Mouse (Mus musculus) embryonic facial prominence, embryonic 10.5 days (tissue): ENCODE measurements around the gene Shisa6. TPM values are rescaled to one million over a fixed set of nuclear protein-coding genes. Genes with fewer than 3 reads are reported as not detected.
A peak's percentile ranks its signal among the peaks of the same experiment; 100 is the strongest.

ENCODE experiments used
- DNase-seq: peaks from one replicate; pipeline ENCODE4 v3.0.0-alpha.2; 2017; ENCODE audit warnings: low spot score
- H3K27ac ChIP-seq: fragments of 300-500 bp; sonication (generic); replicated peaks from 2 replicates; pipeline ENCODE4 v1.5.1; 2016; ENCODE audit warnings: mild to moderate bottlenecking
- H3K27me3 ChIP-seq: fragments of 300-500 bp; sonication (generic); replicated peaks from 2 replicates; pipeline ENCODE4 v1.6.1; 2016; ENCODE audit warnings: low read depth, mild to moderate bottlenecking; ENCODE audit not compliant: poor library complexity, severe bottlenecking
- H3K36me3 ChIP-seq: fragments of 300-500 bp; sonication (generic); replicated peaks from 2 replicates; pipeline ENCODE4 v1.6.1; 2016; ENCODE audit warnings: mild to moderate bottlenecking, moderate library complexity
- H3K4me1 ChIP-seq: fragments of 300-500 bp; sonication (generic); 2 replicates; pipeline ENCODE4 v1.6.1; 2016
- H3K4me3 ChIP-seq: fragments of 300-500 bp; sonication (generic); 2 replicates; pipeline ENCODE4 v1.5.1; 2016; ENCODE audit warnings: mild to moderate bottlenecking, moderate library complexity
- H3K9me3 ChIP-seq: fragments of 300-500 bp; sonication (generic); 2 replicates; pipeline ENCODE4 v1.6.1; 2016; ENCODE audit warnings: mild to moderate bottlenecking
- WGBS: fragments of 180-500 bp; shearing (Covaris S2); methylation state at CpG from one replicate; pipeline ENCODE4 v1.1.7; 2016; 5-methylcytosine and 5-hydroxymethylcytosine counted together
- polyA plus RNA-seq: library from polyadenylated mRNA; unstranded; fragments of >200 nt; fragmentation: Nextera tagmentation; extraction: Ambion mirVana; gene quantifications from 2 replicates; pipeline ENCODE4 v1.2.1, GENCODE M21; 2016

Shisa6 gene
- polyA plus RNA-seq, 1 experiment from 2014 or later: 0.22 TPM

- H3K36me3 ChIP-seq: no peaks in the 10 kb centered on the region
- H3K27ac ChIP-seq: peak overlapping the region; percentile 65
- peak; percentile 63 for DNase-seq
- peak overlapping the region; percentile 68 for H3K4me3 ChIP-seq
- H3K9me3 ChIP-seq: no peaks in the 10 kb centered on the region
- peaks cover 97% of the 10 kb centered on the region for H3K27me3 ChIP-seq
- peaks cover 22% of the 10 kb centered on the region for H3K4me1 ChIP-seq
- 2% methylated on average over 126 of the region's 126 CpGs for WGBS
Observed at GRCm38 (mm10) chr11:66526046-66526980, 549 bp upstream of the Shisa6 start.

- 45% methylated on average over 4 of the region's 4 CpGs for WGBS
- no peak for DNase-seq
- Histone ChIP-seq H3K4me3 (no peak overlapping the region; the same call in 1 of the 2 replicates), H3K4me1 (peaks cover 22% of the 10 kb centered on the region), H3K27me3 (peaks cover 78% of the 10 kb centered on the region), H3K27ac (no peak overlapping the region), H3K9me3 (no peaks in the 10 kb centered on the region), H3K36me3 (no peaks in the 10 kb centered on the region)
Observed at GRCm38 (mm10) chr11:66524251-66524650, 1.5 kb downstream of the Shisa6 start.

GRCm38 (mm10) chr11:66522376-66522775 is 3.4 kb downstream of the Shisa6 start:
- H3K4me1 ChIP-seq: peaks cover 22% of the 10 kb centered on the region
- no peak for DNase-seq
- H3K9me3 ChIP-seq: no peaks in the 10 kb centered on the region
- H3K4me3 ChIP-seq: no peak overlapping the region
- H3K36me3 ChIP-seq: no peaks in the 10 kb centered on the region
- H3K27ac ChIP-seq: no peak overlapping the region
- H3K27me3 ChIP-seq: peaks cover 60% of the 10 kb centered on the region
- 77% methylated on average over 4 of the region's 4 CpGs for WGBS

GRCm38 (mm10) chr11:66519386-66519785 is 6.4 kb downstream of the Shisa6 start:
- Histone ChIP-seq H3K36me3 (no peaks in the 10 kb centered on the region), H3K27ac (no peak overlapping the region), H3K4me3 (no peak overlapping the region), H3K9me3 (no peaks in the 10 kb centered on the region), H3K4me1 (no peaks in the 10 kb centered on the region), H3K27me3 (peaks cover 30% of the 10 kb centered on the region)
- DNase-seq: no peak
- WGBS: 88% methylated on average over 6 of the region's 6 CpGs

- 87% methylated on average over 5 of the region's 5 CpGs for WGBS
- DNase-seq: no peak
- no peaks in the 10 kb centered on the region for H3K27me3 ChIP-seq
- H3K4me3 ChIP-seq: no peak overlapping the region
- H3K9me3 ChIP-seq: no peaks in the 10 kb centered on the region
- no peaks in the 10 kb centered on the region for H3K4me1 ChIP-seq
- H3K27ac ChIP-seq: no peak overlapping the region
- no peaks in the 10 kb centered on the region for H3K36me3 ChIP-seq
Observed at GRCm38 (mm10) chr11:66514346-66514745, 11.4 kb downstream of the Shisa6 start.

GRCm38 (mm10) chr11:66500951-66501350 is 24.8 kb downstream of the Shisa6 start:
- DNase-seq: no peak
- Histone ChIP-seq H3K4me3 (no peak overlapping the region), H3K27ac (no peak overlapping the region), H3K36me3 (no peaks in the 10 kb centered on the region), H3K4me1 (0 out of 2 replicates have a peak, but pooled peaks cover 5% of the 10 kb centered on the region), H3K9me3 (no peaks in the 10 kb centered on the region), H3K27me3 (no peaks in the 10 kb centered on the region)
- WGBS: 60% methylated on average over 2 of the region's 2 CpGs

GRCm38 (mm10) chr11:66498857-66499445 is 26.8 kb downstream of the Shisa6 start:
- Histone ChIP-seq H3K27ac (no peak overlapping the region), H3K9me3 (no peaks in the 10 kb centered on the region), H3K4me1 (0 out of 2 replicates have a peak, but pooled peaks cover 5% of the 10 kb centered on the region), H3K36me3 (no peaks in the 10 kb centered on the region), H3K4me3 (no peak overlapping the region), H3K27me3 (no peaks in the 10 kb centered on the region)
- WGBS: 82% methylated on average over 9 of the region's 9 CpGs
- no peak for DNase-seq

GRCm38 (mm10) chr11:66496235-66496634 is 29.5 kb downstream of the Shisa6 start:
- Histone ChIP-seq H3K4me3 (no peak overlapping the region), H3K9me3 (no peaks in the 10 kb centered on the region), H3K36me3 (no peaks in the 10 kb centered on the region), H3K27ac (no peak overlapping the region), H3K4me1 (0 out of 2 replicates have a peak, but pooled peaks cover 5% of the 10 kb centered on the region), H3K27me3 (no peaks in the 10 kb centered on the region)
- no peak for DNase-seq
- WGBS: 80% methylated on average over 9 of the region's 9 CpGs

GRCm38 (mm10) chr11:66494391-66494790 is 31.4 kb downstream of the Shisa6 start:
- Histone ChIP-seq H3K27ac (no peak overlapping the region), H3K9me3 (no peaks in the 10 kb centered on the region), H3K4me3 (no peak overlapping the region), H3K4me1 (0 out of 2 replicates have a peak, but pooled peaks cover 3% of the 10 kb centered on the region), H3K27me3 (no peaks in the 10 kb centered on the region), H3K36me3 (no peaks in the 10 kb centered on the region)
- no peak for DNase-seq
- 91% methylated on average over 3 of the region's 3 CpGs for WGBS

GRCm38 (mm10) chr11:66487765-66488164 is 38.0 kb downstream of the Shisa6 start:
- no peak for DNase-seq
- WGBS: 91% methylated on average over 4 of the region's 4 CpGs
- Histone ChIP-seq H3K4me1 (no peaks in the 10 kb centered on the region), H3K36me3 (no peaks in the 10 kb centered on the region), H3K9me3 (no peaks in the 10 kb centered on the region), H3K27ac (no peak overlapping the region), H3K4me3 (no peak overlapping the region), H3K27me3 (no peaks in the 10 kb centered on the region)

GRCm38 (mm10) chr11:66482501-66482900 is 43.3 kb downstream of the Shisa6 start:
- Histone ChIP-seq H3K27ac (no peak overlapping the region), H3K4me1 (no peaks in the 10 kb centered on the region), H3K4me3 (no peak overlapping the region), H3K36me3 (no peaks in the 10 kb centered on the region), H3K9me3 (no peaks in the 10 kb centered on the region), H3K27me3 (no peaks in the 10 kb centered on the region)
- DNase-seq: no peak
- 84% methylated on average over 6 of the region's 6 CpGs for WGBS

- H3K4me1 ChIP-seq: no peaks in the 10 kb centered on the region
- 19% methylated on average over 5 of the region's 5 CpGs for WGBS
- no peaks in the 10 kb centered on the region for H3K36me3 ChIP-seq
- no peak overlapping the region for H3K27ac ChIP-seq
- no peak for DNase-seq
- H3K27me3 ChIP-seq: no peaks in the 10 kb centered on the region
- no peak overlapping the region for H3K4me3 ChIP-seq
- H3K9me3 ChIP-seq: no peaks in the 10 kb centered on the region
Observed at GRCm38 (mm10) chr11:66442631-66443030, 83.1 kb downstream of the Shisa6 start.

- Histone ChIP-seq H3K4me3 (no peak overlapping the region), H3K36me3 (no peaks in the 10 kb centered on the region), H3K9me3 (peaks cover under 1% of the 10 kb centered on the region; the same call in 1 of the 2 replicates), H3K27me3 (no peaks in the 10 kb centered on the region), H3K27ac (no peak overlapping the region), H3K4me1 (no peaks in the 10 kb centered on the region)
- WGBS: 92% methylated on average over 6 of the region's 6 CpGs
- DNase-seq: no peak
Observed at GRCm38 (mm10) chr11:66426129-66426528, 99.6 kb downstream of the Shisa6 start.
